Mouse (Mus musculus) erythroblast, embryonic 14.5 days (primary cell): Measurements from ENCODE around the gene Hapln3.

ENCODE experiments used
- GATA1 ChIP-seq: IDR thresholded peaks from 2 replicates; pipeline ENCODE4 v1.6.1; 2012; ENCODE audit warnings: low read length, inconsistent platforms, mixed read lengths
- TAL1 ChIP-seq: IDR thresholded peaks from 3 replicates; pipeline ENCODE4 v1.6.1; 2012; ENCODE audit warnings: low read length, inconsistent platforms, mixed read lengths

DNA sequence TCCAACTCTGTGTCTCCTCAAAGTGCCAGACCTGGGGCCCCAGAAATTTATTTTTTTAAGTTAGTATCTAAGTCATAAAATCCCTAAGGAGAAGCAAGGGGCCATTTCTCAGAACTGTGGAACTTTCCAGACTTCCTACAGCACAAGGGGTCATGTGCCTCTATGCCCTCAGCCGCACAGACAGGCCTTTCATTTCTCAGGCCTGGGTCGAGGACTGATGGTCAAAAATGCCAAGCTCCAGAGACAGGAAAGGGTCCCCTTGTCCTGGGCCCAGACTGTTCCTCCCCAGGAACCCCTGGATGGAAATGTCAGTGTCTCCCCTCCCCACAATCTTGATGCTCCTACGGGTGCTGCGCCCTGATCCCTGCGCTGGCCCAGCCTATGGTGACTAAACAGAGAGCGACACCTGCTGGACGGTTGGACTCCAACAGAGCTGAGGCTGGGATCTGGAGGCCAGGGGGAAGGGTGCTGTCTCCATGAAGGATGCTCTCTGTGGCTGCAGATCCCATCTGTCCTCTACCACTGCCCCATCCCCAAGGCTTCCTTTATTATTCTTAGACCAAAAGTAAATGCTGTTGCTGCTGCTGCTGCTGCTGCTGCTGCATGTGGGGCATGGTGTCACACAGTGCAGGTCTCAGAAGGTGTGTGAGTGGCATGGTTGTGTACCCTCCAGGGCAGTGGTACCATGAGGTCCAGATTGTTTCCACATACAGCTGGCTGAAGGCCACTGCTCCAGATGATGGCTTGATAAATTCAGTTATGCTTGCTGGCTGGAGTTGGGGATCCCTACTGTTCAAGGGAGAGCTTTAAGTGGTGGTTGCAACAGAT is 50.0 kb downstream of the Hapln3 start:
- TF ChIP-seq GATA1 (no peak), TAL1 (no peak)
